Mouse (Mus musculus) G1E-ER4 (cell line): ENCODE data around the gene Grb2. TPM values are rescaled to one million over a fixed set of nuclear protein-coding genes. Genes with fewer than 3 reads are reported as not detected.

ENCODE experiments used
- GATA1 ChIP-seq: IDR thresholded peaks from one replicate; pipeline ENCODE4 v1.8.0; 2012; ENCODE audit warnings: low read length, inconsistent platforms
- polyA plus RNA-seq: library from polyadenylated mRNA; stranded (reverse); fragments of >175 nt; gene quantifications from 2 replicates; pipeline ENCODE4 v1.2.3, GENCODE M21; 2012

The Grb2 gene
- polyA plus RNA-seq, 1 experiment, result 209 TPM

DNA sequence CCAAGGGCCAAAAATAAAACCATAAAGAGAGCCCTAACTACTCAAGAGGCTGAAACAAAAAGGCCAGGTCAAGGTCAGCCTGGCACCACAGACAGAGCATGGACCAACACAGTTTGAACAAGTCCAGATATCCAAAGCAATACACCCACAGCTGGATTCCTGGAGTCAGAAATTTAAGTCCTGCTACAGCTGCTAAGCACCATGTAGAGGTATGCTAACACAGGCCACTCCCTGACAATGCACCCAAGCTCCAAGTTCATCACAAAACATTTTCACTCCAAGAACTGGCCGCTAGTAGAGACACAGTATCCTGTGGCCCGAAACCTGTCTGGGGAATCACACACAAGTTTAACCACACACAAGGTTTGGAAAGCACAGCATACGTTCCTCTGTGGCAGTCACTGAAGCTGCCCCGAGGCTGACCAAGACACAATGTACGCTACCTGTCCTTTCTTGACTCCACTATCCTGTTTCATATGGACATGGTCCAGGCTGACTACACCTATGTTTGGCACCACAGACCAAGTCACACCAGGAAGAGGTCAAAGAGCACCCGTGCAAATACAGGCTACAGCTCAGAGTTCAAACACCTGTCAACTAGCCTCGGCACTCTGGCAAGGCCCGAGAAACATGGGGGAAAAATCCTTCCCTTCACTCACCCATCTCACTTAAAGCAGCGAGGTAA is 28.7 kb downstream of the Grb2 start:
- no peak for TF ChIP-seq GATA1

DNA sequence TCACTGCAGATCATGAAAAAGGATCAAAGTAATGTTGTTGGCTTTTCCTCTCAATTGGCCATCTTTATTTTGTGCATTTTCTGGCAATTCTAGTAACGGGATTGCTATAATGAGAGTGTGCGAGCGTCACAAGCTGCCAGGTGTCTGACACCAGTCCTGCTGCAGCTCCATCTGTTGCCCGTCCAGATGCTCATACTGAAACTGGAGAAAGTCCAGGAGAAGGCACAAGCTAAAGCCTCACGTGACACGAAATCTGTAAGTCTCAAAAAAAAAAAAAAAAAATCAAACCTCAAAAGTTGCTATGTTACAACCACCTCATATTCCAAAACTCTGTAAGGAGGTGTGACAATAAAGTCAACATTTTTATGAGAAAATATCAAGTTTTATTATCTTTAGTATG is 29.5 kb downstream of the Grb2 start:
- no peak for TF ChIP-seq GATA1

DNA sequence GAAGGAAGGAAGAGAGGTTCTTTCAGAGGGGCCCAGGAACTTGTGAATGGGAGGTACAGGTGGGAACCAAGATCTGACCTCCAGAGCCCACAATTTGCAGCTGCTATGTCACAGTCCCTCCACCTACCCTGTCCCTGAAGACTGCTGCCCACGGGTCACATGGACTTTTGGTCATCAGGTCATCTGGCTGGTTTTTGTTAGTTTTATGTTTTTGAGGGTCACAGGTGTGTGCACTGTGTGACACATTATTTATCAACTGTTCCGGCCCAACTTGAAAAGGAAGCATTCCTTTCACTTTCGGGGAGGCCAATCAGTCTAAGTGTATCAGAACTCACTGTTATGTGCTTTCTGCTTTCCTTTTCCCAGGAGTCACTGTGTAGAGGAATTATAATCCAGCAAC is 30.9 kb downstream of the Grb2 start:
- TF ChIP-seq GATA1, result no peak

DNA sequence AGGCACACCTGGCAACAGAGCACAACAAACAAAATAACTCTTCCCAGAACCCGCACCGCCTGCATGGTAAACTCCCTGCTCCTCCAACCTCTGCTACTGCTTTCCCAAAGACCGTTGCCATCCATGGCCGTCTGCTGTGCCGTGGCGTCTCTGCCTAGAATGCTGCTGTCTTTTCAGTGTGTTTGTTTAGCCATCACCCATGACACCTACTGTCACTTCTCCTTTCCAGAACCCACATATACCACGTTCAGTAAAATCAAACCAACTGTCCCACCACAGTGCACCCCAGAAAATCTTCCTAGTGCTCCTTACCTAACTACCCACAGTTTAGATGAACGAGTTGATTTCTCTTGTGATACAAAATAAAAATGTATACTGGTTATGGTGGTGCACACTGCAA is 31.7 kb downstream of the Grb2 start:
- TF ChIP-seq GATA1, result no peak

DNA sequence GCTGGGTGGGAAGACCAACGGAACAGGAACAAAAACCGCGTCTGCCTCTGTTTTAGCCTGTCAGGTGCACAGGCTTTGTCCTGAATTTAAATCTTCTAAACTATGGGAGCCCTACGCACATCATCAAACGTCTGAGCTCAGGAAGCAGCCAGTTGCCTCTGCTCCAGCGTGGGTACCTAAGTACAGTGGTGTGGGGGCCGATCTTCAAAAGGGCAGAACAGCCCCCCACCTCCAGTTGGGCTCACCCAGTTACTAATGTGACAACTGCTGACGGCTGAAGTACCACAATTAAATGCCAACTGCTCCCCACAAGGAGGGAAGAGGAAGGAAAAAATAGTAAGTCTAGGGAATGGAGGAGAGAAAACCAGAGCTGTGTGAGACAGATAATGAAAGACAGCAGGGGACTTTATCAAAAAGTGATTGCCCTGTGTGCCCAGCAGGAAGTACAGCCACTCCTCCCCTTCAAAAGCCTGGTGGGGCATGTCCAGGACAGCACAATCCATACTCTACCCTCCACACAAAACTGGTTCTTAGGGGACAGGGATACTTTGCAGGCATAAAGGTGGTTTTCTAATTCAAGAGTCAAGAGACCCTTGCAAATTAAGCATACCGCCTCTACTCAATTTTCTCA is 34.0 kb downstream of the Grb2 start:
- peak; percentile 57 for TF ChIP-seq GATA1

DNA sequence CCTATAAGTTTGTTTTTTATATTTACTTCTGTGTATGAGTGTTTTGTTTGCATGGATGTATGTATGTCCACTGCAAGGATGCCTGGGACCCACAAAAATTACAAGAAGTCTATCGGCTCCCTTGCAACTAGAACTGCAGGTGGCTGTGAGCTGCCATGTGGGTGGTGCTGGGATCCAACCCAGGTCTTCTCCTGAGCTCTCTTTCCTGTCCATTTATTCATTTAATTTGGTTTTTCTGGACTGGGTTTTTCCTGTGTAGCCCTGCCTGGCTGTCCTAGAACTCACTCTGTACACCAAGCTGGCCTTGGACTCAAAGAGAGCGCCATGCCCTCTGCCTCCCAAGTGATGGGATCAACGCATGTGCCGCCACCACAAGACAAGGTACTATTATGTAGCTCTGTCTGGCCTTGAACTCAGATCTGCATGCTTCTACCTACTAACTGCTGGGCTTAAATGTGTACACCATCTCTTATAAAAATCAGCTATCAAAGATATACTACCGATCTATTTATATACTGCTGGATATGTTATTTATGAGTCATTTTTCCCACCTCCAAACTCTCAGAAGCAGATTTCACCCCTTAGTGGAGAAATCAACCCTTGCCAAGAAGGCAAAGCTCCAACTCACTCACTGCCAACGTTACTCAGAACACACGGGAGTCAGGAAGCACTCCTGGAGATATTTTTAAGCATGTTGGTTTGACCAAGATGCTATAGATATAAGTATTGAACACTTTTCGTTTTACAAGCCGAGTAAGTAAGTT is 34.7 kb downstream of the Grb2 start:
- TF ChIP-seq GATA1, result no peak

DNA sequence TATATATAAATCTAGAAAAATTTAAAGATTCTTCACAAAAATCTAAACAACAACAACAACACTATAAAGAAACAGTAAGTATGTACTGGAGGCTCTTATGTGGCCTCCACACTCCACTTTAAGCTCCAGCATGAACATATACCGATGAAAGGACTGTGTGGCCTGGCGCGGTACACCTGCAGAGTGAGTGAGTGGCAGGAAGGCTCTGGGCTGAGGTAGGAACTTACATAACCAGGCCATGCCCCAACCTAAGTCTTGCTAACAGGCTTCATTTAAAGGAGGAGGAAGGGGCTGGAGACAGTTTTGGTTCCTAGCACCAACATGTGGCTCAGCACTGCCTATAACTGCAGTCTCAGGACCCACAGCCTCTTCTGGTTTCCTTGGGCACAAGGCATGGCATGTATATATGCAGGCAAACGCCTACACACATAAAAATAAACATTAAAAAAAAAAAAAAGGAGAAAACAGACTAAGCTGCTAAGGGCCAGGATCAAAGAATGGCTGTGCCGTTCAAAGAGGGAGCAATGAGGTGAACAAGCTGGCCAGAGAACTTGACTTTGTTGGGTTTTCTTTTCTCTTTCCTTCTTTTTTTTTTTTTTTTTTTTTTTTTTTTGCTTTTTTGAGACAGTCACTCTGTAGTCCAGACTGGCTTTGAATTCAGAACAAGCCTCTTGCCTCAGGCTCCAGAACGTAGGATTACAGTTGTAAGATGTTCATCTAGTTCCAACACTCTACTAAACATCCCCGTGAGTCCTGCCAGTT is 36.0 kb downstream of the Grb2 start:
- TF ChIP-seq GATA1, result no peak

DNA sequence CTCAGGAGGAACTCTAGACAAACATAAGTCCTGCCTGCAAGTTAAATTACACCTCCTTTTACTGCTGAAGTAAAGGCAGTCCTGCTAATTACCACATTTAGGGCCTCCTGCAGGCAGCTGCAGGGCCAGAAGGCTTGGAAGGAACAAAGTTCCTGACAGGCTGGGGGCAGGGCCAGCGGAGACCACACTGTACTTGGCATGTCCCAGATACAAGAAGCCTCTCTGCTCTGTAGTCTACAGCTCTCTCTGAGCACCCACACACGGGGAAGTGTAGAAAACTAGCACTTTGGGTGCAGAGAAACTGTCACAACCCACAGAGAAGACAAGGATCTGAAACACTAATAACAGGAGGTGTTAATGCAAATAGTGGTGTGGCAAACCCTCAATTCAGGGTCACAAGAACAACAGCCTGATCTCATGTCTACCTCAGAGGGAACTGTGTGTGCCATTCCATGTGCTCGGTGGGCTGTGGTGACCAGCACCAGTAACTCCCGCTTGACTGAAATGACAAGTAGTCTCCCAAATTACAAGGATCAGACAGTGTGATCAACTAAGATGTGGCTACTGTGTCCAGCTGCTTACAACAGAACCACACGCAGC is 37.8 kb downstream of the Grb2 start:
- no peak for TF ChIP-seq GATA1

DNA sequence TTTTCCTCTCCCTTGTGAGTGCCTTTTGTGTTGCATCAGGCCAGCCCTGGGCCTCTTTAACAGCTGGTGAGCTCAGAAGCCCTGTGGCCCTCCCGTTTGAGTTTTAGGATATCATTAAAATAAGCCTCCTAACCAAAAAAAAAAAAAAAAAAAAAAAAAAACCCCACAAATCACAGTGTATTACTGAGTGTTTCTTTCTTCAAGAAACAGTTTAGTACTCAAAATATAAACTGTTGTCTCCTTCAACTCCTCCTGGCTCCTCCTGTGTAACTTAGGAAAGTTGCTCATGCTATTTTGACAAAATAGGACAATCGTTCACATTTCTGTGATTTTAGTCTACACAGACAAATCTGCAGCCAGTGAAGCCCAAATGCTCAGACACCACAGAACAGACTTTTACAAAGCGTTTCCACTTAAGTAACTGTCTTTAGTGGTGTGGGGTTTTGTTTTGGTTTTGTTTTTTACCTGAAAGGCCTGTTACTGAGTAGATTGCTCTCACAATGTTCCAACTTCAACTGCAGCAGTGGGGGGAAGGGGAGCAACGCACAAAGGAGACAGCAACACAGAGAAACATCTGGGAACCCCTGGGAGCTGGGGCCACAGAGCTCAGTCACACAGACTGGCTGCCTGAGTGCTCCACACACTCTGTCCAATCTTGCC is 44.6 kb downstream of the Grb2 start:
- no peak for TF ChIP-seq GATA1

DNA sequence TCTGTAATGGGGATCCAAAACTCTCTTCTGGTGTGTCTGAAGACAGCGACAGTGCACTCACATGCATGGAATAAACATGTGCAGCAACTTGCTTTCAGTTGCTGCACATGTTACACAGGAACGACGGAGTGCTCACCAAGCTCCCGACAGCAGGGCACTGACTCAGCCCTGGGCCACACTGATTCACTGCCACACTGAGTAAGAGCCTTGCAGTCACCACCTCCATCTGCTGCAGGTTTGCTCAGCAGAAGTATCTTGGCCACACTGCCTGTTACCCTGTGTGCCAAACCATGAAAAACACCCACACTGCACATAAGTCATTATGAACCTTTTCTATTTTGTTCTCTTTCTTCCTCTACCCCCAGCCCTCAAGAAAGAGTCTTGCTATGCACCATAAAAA is 48.0 kb downstream of the Grb2 start:
- TF ChIP-seq GATA1, result no peak

DNA sequence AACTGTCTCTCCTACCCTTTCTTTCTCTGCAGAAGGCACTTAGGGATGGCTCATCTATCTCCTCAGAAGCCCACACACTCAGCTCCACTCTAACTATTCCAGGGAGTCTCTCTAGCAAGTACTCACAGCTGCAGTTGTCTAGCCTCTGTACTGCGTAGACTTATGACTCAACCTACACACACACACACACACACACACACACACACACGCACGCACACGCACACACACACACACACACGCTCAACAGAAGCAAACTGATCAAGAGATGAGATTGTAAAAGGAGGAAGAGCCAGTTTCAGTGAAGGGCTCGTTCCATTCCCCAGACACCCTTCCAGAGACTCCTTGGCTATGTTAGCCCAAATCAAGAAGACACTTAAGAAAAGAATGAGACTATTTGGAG is 49.9 kb downstream of the Grb2 start:
- no peak for TF ChIP-seq GATA1

DNA sequence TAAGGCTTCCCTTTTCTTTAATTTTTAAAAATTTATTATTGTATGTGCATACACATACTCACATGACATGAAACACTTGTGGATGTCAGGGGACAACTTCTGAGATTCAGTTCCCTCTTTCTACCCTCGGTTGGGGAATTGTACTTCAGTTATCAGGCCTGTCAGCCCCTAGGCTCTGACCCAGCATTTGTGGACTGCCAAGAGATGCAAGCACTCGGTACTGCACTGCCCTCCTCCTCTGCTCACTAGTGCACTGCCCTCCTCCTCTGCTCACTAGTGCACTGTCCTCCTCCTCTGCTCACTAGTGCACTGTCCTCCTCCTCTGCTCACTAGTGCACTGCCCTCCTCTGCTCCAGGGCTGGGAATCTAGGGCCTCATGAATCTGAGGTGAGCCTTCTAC is 54.3 kb downstream of the Grb2 start:
- TF ChIP-seq GATA1, result no peak

DNA sequence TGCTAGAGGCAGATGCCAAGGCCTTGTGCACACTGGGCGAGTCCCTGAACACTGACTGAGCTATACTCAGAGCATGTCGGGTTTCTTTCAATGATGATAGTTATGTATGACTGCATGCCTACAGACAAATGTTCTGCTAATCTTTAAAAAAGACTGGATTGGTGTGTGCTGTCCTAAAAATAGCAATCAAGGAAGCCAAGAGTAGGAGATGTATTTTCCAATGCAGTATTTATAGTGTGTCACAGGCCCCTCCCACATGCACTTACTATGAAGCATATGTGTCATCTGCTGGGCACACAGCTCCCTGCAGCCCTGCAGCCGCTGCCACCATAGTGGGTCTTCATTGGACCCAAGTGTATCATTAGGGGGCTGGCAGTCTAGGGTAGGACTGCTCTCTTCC is 55.2 kb downstream of the Grb2 start:
- no peak for TF ChIP-seq GATA1

DNA sequence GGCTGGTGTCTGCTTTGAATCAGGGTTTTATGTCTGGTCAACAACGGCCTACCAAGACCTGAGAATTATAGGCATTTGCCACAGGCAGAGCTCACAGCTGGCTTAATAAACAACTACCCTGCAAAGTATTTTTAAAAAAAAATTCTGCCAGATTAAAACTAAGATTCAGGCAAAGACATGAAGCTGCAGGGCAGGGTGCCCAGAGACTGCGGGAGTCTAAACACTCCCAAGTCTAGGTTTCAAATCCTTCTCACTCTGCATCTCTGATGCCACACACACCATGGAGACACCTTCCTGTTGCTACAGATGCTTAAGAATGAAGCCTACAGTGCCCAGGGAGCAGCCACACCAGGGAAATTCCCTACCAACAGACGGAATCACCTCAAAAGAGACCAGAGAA is 56.7 kb downstream of the Grb2 start:
- TF ChIP-seq GATA1, result no peak

DNA sequence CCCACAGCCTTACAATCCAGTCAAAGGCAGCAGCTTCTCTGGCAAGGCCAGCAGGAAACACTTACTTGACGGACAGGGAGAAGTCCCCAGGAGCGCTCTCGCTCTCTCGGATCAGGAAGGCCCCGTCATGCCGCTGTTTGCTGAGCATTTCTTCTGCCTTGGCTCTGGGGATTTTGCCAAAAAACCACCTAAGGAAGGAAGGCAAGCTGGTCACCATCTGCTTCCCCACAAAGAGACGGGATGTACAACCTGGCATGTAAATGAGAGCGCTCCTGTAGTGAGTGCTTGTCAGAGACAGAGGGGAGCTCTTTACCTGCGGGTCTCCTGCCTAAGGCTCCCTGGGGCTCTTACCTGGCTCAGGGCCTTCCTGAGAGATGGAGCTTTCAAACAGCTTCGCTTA is 58.7 kb downstream of the Grb2 start:
- TF ChIP-seq GATA1, result no peak
